Mouse (Mus musculus) ES-Bruce4 (cell line): Measurements from ENCODE around the gene Nradd. TPM values are rescaled to one million over a fixed set of nuclear protein-coding genes. Genes with fewer than 3 reads are reported as not detected.

Experiments used
- H3K27ac ChIP-seq: 2 replicates; pipeline ENCODE4 v1.5.1; 2012; ENCODE audit warnings: low read length, inconsistent platforms; ENCODE audit not compliant: insufficient read depth
- H3K27me3 ChIP-seq: 2 replicates; pipeline ENCODE4 v1.6.1; 2012; ENCODE audit warnings: mild to moderate bottlenecking, low read length, inconsistent platforms; ENCODE audit not compliant: control insufficient read depth, poor library complexity, insufficient read depth, severe bottlenecking
- H3K36me3 ChIP-seq: 2 replicates; pipeline ENCODE4 v1.6.1; 2012; ENCODE audit warnings: inconsistent platforms, mild to moderate bottlenecking, low read length, moderate library complexity; ENCODE audit not compliant: control insufficient read depth, poor library complexity, insufficient read depth, severe bottlenecking
- H3K4me1 ChIP-seq: one replicate; pipeline ENCODE4 v1.8.1; 2011; ENCODE audit warnings: low read length; ENCODE audit not compliant: control insufficient read depth, insufficient read depth
- H3K4me3 ChIP-seq: 2 replicates; pipeline ENCODE4 v1.5.1; 2011; ENCODE audit warnings: low read depth, mild to moderate bottlenecking, low read length
- H3K9ac ChIP-seq: 2 replicates; pipeline ENCODE4 v1.6.1; 2012; ENCODE audit warnings: low read depth, mild to moderate bottlenecking, inconsistent platforms; ENCODE audit not compliant: poor library complexity, severe bottlenecking
- H3K9me3 ChIP-seq: replicated peaks from 2 replicates; pipeline ENCODE4 v1.6.1; 2012; ENCODE audit warnings: mild to moderate bottlenecking, low read length, inconsistent platforms; ENCODE audit not compliant: control insufficient read depth, poor library complexity, insufficient read depth, severe bottlenecking
- CTCF ChIP-seq: IDR thresholded peaks from one replicate; pipeline ENCODE4 v1.8.1; 2011; ENCODE audit warnings: low read depth, low read length
- EP300 ChIP-seq: IDR thresholded peaks from 2 replicates; pipeline ENCODE4 v1.6.1; 2011; ENCODE audit warnings: low read depth, low read length; ENCODE audit not compliant: insufficient read depth
- POLR2A ChIP-seq: IDR thresholded peaks from one replicate; pipeline ENCODE4 v1.8.1; 2011; ENCODE audit warnings: low read length; ENCODE audit not compliant: insufficient read depth
- polyA plus RNA-seq: library from polyadenylated mRNA; stranded (reverse); fragments of >200 nt; gene quantifications from 2 replicates; pipeline ENCODE4 v1.2.4, GENCODE M21; 2011; ENCODE audit warnings: low read depth; ENCODE audit not compliant: missing spikeins, insufficient read depth, insufficient read length

Nradd gene
- polyA plus RNA-seq, 1 experiment = 48.0 TPM

DNA sequence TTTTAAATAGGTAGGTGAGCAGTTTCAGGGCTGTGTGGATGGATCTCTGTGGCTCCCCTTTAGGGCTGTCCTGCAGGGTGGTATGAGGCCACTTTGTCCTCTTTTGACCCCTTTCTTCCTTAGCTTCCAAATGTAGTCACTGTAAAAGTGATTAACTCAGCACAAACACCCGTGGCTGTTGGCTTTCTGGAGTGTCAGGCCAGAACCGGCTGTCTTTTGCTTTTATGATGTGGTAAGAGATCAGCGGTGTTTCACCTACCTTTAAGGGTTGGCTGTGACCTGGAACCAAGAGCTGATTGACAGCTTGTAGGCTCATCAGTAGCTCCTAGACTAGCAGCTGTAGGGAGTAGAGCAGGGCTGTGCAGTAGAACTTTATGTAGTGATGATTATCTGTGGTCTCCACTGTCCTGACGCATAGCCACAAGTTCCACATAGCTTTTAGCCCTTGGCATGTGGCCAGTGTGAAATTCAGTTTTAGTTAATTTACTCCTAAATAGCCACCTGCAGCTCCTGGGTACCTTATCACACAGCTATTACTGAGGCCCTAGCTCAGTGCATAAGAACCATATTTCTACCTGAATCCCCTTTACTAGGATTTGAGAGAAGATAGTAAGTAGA lies 43.1 kb upstream of the Nradd start:
- no peaks in the 10 kb centered on the region for H3K27me3 ChIP-seq
- TF ChIP-seq CTCF (no peak), POLR2A (no peak), EP300 (no peak)
- no peaks in the 10 kb centered on the region for H3K4me1 ChIP-seq
- no peaks in the 10 kb centered on the region for H3K9me3 ChIP-seq
- H3K27ac ChIP-seq = no peak overlapping the region
- no peak overlapping the region for H3K4me3 ChIP-seq
- H3K9ac ChIP-seq = no peak overlapping the region
- H3K36me3 ChIP-seq = no peaks in the 10 kb centered on the region

DNA sequence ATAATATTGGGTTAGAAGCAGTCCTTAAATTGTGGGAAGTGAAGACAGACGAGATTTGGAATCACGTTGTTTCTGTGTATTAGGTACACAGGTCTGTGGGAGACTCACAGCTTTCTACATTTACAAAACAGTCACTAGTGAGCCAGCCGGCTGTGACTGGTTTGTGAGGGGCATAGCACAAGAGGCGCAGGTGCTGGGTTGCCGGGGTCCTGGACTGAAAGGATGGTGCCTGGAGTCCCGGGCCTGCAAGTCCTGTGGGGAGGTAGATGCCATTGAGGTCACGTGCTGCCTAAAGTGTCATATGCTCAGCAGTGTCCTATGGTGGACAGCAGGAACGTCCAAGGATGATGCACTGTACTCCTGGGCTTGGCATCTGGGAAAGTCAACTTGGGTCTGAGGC lies 42.1 kb upstream of the Nradd start:
- no peaks in the 10 kb centered on the region for H3K4me1 ChIP-seq
- no peaks in the 10 kb centered on the region for H3K9me3 ChIP-seq
- no peak overlapping the region for H3K4me3 ChIP-seq
- no peaks in the 10 kb centered on the region for H3K36me3 ChIP-seq
- H3K9ac ChIP-seq = no peak overlapping the region
- no peak for TF ChIP-seq CTCF
- no peak for TF ChIP-seq EP300
- TF ChIP-seq POLR2A = no peak
- H3K27me3 ChIP-seq = no peaks in the 10 kb centered on the region
- no peak overlapping the region for H3K27ac ChIP-seq

- Histone ChIP-seq H3K27ac (no peak overlapping the region), H3K4me1 (no peaks in the 10 kb centered on the region), H3K36me3 (no peaks in the 10 kb centered on the region), H3K9me3 (no peaks in the 10 kb centered on the region), H3K4me3 (no peak overlapping the region), H3K9ac (no peak overlapping the region), H3K27me3 (no peaks in the 10 kb centered on the region)
- TF ChIP-seq CTCF (no peak), POLR2A (no peak)
Observed at GRCm38 (mm10) chr9:110665912-110666311, 41.7 kb upstream of the Nradd start.

GRCm38 (mm10) chr9:110662844-110663243 lies 38.6 kb upstream of the Nradd start:
- Histone ChIP-seq H3K9ac (no peak overlapping the region), H3K36me3 (no peaks in the 10 kb centered on the region), H3K27ac (no peak overlapping the region), H3K4me3 (no peak overlapping the region), H3K9me3 (no peaks in the 10 kb centered on the region), H3K4me1 (no peaks in the 10 kb centered on the region), H3K27me3 (no peaks in the 10 kb centered on the region)
- no peak for TF ChIP-seq CTCF
- no peak for TF ChIP-seq EP300
- TF ChIP-seq POLR2A = no peak

DNA sequence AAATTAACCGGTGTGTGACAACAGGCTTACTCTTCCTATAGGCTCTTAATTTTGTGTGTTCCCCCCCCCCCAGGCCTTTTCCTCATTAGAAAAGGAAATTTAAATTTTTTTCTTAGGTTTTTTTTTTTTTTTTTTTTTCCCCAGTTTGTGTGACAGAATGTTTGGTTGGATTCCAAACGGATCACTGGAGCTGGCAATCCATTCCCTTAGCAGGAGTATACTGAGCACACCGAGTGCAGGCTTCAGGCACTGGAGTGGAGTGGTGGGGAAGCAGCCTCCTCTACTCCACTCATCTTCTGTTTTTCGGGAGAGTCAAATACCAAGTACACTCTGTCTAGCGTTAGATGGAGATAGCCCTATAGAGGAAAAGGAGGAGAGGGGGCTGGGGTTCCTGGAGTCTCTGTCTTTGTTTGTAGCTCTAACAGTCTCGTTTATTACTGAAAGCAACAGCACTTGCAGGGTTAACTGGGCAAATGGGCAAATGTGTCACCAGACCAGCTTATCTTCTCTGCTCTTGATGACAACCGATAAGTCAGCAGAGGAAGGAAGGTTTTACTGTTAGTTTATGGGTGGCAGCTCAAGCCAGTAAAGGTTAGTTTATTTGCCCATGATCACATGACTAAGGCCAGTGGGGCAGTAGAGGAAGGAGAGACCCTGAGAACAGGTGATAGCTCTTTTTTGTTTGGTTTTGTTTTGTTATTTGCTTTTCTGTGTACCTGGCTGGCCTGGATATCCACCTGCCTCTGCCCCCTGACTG lies 36.8 kb upstream of the Nradd start:
- Histone ChIP-seq H3K4me3 (no peak overlapping the region), H3K4me1 (no peaks in the 10 kb centered on the region), H3K9ac (no peak overlapping the region), H3K27ac (no peak overlapping the region), H3K9me3 (no peaks in the 10 kb centered on the region), H3K27me3 (no peaks in the 10 kb centered on the region), H3K36me3 (no peaks in the 10 kb centered on the region)
- TF ChIP-seq CTCF (no peak), POLR2A (no peak), EP300 (no peak)

- Histone ChIP-seq H3K9ac (no peak overlapping the region), H3K9me3 (no peaks in the 10 kb centered on the region), H3K27ac (peak overlapping the region; percentile 46; the same call in 1 of the 2 replicates), H3K27me3 (no peaks in the 10 kb centered on the region), H3K4me3 (no peak overlapping the region), H3K36me3 (no peaks in the 10 kb centered on the region), H3K4me1 (no peaks in the 10 kb centered on the region)
- TF ChIP-seq EP300 (no peak), POLR2A (no peak), CTCF (no peak)
Observed at GRCm38 (mm10) chr9:110660208-110660607, 36.0 kb upstream of the Nradd start.
